Mouse (Mus musculus): ENCODE results near the gene C9orf72. TPM values are rescaled to one million over a fixed set of nuclear protein-coding genes. Genes with fewer than 3 reads are reported as not detected.

Gene C9orf72
- polyA plus RNA-seq, 1 experiment from 2014 or later = 50.4 TPM

DNA sequence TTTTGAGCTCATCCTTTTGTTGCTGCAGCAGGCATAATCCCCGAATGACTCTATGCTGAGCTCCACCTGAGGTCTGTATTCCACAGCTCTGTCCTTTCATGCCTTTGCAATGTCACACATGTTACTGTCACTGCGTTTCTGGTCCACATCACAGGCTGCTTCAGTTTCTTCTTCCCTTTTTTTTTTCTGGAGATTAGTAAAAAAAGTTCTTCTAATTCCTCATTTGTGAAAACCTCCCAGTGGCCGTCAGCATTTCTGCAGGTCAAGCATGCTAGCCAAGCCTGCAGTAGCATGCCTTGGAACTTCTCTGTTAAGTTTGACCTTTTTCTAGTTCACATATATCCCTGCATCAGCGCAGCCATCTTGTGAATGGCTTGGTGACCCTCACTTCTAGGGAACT is 4.1 kb downstream of the C9orf72 start:
- Histone ChIP-seq H3K4me3 (no peak overlapping the region), H3K4me2 (no peak overlapping the region), H3K36me3 (replicated peaks) (no peaks in the 10 kb centered on the region), H3K9me3 (no peaks in the 10 kb centered on the region), H3K4me1 (peaks cover 12% of the 10 kb centered on the region), H3K9ac (no peak overlapping the region), H3K27ac (no peak overlapping the region), H3K27me3 (replicated peaks) (no peaks in the 10 kb centered on the region)
- no peak for ATAC-seq (replicated peaks)
- WGBS = 28% methylated on average over 4 of the region's 4 CpGs

GRCm38 (mm10) chr4:35221131-35221530 is 4.8 kb downstream of the C9orf72 start:
- H3K4me2 ChIP-seq = no peak overlapping the region
- WGBS = 26% methylated on average over 2 of the region's 2 CpGs

DNA sequence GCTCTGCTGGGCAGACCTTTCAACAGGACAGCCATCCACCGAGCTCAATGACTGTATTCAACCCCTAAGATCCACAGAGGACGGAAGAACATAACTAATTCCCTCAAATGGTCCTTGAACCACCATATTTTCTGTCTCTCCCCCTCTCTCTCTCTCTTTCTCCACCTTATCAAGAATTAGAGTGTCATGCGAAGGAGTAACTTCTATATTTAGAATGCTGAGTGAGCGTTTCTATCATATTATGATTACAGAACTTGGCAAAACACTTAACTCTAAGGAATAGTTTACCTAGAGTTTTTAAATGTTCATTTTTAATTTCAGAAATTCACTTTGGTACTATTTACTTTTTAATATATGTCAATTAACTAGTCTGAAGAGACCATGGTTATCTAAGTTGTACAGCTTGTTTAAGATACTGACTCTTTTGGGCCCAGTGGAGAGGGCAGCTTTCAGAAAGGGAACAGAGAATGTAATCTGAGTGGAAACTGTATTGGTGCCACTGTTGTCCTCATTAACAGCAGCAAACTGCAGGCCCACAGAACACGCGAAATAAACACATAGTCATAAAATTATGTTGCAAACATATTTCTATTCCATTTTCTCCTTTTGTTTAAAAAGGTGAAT is 5.8 kb downstream of the C9orf72 start:
- Histone ChIP-seq H3K36me3 (replicated peaks) (peaks cover 11% of the 10 kb centered on the region; the same call in 1 of the 2 replicates), H3K4me3 (no peak overlapping the region), H3K9me3 (no peaks in the 10 kb centered on the region), H3K9ac (no peak overlapping the region), H3K27me3 (replicated peaks) (no peaks in the 10 kb centered on the region), H3K27ac (no peak overlapping the region), H3K4me1 (peaks cover 10% of the 10 kb centered on the region), H3K4me2 (no peak overlapping the region)
- 78% methylated on average over 6 of the region's 6 CpGs for WGBS
- ATAC-seq (replicated peaks) = no peak

More at GRCm38 (mm10) chr4:35221131-35221530, 4.8 kb downstream of the C9orf72 start:
- Histone ChIP-seq H3K27me3 (replicated peaks) (no peaks in the 10 kb centered on the region), H3K36me3 (replicated peaks) (peaks cover 2% of the 10 kb centered on the region; the same call in 1 of the 2 replicates), H3K9me3 (no peaks in the 10 kb centered on the region), H3K9ac (no peak overlapping the region), H3K4me1 (peaks cover 10% of the 10 kb centered on the region), H3K27ac (no peak overlapping the region), H3K4me3 (no peak overlapping the region)
- ATAC-seq (replicated peaks) = no peak

DNA sequence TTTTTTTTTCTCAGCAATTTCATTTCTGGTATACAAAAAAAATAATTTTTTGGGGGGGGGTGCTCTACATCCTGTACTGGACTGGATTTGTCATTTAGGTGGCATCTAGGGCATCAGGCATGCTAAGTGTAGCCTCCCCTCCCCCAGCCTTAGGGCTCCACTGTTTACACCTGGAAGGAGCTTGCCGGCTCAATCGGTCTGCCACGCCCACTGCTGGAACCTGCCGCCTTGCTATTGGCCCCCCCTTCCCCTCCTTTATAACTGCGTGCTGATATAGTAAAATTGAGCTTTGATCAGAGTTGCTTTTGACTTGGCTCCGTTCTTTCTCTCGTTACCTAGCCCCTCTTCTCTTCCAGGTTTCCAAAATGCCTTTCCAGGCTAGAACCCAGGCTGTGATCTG is 21.3 kb downstream of the C9orf72 start:
- H3K4me3 ChIP-seq = no peak overlapping the region
- H3K4me1 ChIP-seq = no peaks in the 10 kb centered on the region
- no peak for ATAC-seq (replicated peaks)
- no peaks in the 10 kb centered on the region for H3K9me3 ChIP-seq
- H3K4me2 ChIP-seq = no peak overlapping the region
- 76% methylated on average over 7 of the region's 7 CpGs for WGBS
- peaks cover 22% of the 10 kb centered on the region for H3K36me3 ChIP-seq (replicated peaks)
- H3K27ac ChIP-seq = no peak overlapping the region
- no peak overlapping the region for H3K9ac ChIP-seq
- no peaks in the 10 kb centered on the region for H3K27me3 ChIP-seq (replicated peaks)

DNA sequence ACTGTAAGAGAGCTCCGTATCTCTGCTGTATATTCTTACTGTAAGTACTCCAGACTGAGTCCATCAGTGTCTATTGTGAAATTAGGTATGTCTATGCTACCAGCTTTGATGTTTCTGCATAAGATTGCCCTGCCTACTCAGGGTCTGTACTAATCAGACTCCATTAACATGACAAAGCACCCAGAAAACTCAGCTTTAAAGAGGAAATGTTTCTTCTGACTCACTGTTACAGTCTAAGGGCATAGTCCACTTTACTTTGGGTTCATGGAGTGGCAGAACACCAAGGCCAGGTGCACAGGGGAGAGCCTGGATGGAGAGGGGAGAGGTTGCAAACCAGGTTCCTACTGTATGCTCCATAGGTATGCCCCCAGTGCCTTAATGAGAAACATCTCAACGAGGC is 22.3 kb downstream of the C9orf72 start:
- Histone ChIP-seq H3K9me3 (no peaks in the 10 kb centered on the region), H3K4me3 (no peak overlapping the region), H3K36me3 (replicated peaks) (peaks cover 22% of the 10 kb centered on the region), H3K27ac (no peak overlapping the region), H3K4me2 (no peak overlapping the region), H3K9ac (no peak overlapping the region), H3K27me3 (replicated peaks) (no peaks in the 10 kb centered on the region), H3K4me1 (no peaks in the 10 kb centered on the region)
- ATAC-seq (replicated peaks) = no peak
- 94% methylated on average over 2 of the region's 2 CpGs for WGBS

DNA sequence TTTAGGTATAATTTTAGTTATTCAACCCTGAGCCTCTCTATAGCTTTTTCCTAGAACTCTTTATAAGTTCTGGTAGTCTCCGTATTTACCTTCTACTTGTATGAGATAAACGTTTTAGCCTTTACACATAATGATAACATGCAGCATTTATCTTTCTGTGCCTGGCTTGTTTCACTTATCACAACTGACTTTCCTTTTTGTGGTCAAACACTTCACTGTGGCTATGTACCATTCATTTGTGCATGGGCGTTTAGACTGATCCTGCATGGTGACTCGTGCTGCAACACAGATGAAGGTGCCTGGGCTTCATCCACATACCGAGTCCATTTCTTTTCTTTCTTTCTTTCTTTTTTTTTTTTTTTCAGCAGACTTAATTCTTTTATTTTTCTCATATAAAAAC is 24.3 kb downstream of the C9orf72 start:
- no peak for ATAC-seq (replicated peaks)
- Histone ChIP-seq H3K4me3 (no peak overlapping the region), H3K27me3 (replicated peaks) (no peaks in the 10 kb centered on the region), H3K4me1 (no peaks in the 10 kb centered on the region), H3K4me2 (no peak overlapping the region), H3K36me3 (replicated peaks) (peaks cover 22% of the 10 kb centered on the region), H3K9me3 (no peaks in the 10 kb centered on the region), H3K9ac (no peak overlapping the region), H3K27ac (no peak overlapping the region)
- WGBS = 96% methylated on average over 5 of the region's 5 CpGs

DNA sequence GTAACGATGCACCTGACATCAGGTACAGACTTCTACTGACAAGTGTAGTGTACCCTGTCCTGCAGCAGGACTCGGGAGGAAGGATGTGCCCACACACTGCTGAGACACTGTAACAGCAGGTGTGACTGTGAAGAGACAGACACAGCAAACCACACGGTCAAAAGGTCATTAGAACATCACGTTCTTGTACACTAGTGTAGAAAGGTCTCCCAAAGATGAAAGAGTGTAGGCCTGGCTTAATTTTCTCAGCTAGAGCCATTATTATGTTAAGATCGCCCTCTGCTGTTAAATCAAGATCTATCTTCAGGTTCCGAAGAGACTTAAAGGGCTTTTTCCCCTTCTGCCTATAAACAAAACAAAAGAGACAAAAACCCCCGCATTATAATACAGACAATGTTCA is 33.2 kb downstream of the C9orf72 start:
- no peaks in the 10 kb centered on the region for H3K4me1 ChIP-seq
- H3K36me3 ChIP-seq (replicated peaks) = peaks cover 4% of the 10 kb centered on the region; the same call in 1 of the 2 replicates
- H3K4me2 ChIP-seq = no peak overlapping the region
- H3K27ac ChIP-seq = no peak overlapping the region
- H3K4me3 ChIP-seq = no peak overlapping the region
- H3K9me3 ChIP-seq = no peaks in the 10 kb centered on the region
- WGBS = 38% methylated on average over 7 of the region's 7 CpGs
- H3K27me3 ChIP-seq (replicated peaks) = no peaks in the 10 kb centered on the region
- no peak overlapping the region for H3K9ac ChIP-seq
- ATAC-seq (replicated peaks) = peak; percentile 56

GRCm38 (mm10) chr4:35189794-35190193 is 36.2 kb downstream of the C9orf72 start:
- H3K27ac ChIP-seq = no peak overlapping the region
- no peak overlapping the region for H3K4me2 ChIP-seq
- H3K27me3 ChIP-seq (replicated peaks) = no peaks in the 10 kb centered on the region
- no peaks in the 10 kb centered on the region; the same call in 1 of the 2 replicates for H3K36me3 ChIP-seq (replicated peaks)
- H3K4me1 ChIP-seq = no peaks in the 10 kb centered on the region
- ATAC-seq (replicated peaks) = no peak
- H3K4me3 ChIP-seq = no peak overlapping the region
- H3K9me3 ChIP-seq = no peaks in the 10 kb centered on the region
- WGBS = 70% methylated on average over 5 of the region's 5 CpGs
- no peak overlapping the region for H3K9ac ChIP-seq

GRCm38 (mm10) chr4:35187617-35188326 is 38.2 kb downstream of the C9orf72 start:
- Histone ChIP-seq H3K4me2 (no peak overlapping the region), H3K9ac (no peak overlapping the region), H3K27ac (no peak overlapping the region), H3K36me3 (replicated peaks) (no peaks in the 10 kb centered on the region; the same call in 1 of the 2 replicates), H3K27me3 (replicated peaks) (no peaks in the 10 kb centered on the region), H3K4me1 (no peaks in the 10 kb centered on the region), H3K9me3 (no peaks in the 10 kb centered on the region), H3K4me3 (no peak overlapping the region)
- 90% methylated on average over 8 of the region's 8 CpGs for WGBS
- no peak for ATAC-seq (replicated peaks)

DNA sequence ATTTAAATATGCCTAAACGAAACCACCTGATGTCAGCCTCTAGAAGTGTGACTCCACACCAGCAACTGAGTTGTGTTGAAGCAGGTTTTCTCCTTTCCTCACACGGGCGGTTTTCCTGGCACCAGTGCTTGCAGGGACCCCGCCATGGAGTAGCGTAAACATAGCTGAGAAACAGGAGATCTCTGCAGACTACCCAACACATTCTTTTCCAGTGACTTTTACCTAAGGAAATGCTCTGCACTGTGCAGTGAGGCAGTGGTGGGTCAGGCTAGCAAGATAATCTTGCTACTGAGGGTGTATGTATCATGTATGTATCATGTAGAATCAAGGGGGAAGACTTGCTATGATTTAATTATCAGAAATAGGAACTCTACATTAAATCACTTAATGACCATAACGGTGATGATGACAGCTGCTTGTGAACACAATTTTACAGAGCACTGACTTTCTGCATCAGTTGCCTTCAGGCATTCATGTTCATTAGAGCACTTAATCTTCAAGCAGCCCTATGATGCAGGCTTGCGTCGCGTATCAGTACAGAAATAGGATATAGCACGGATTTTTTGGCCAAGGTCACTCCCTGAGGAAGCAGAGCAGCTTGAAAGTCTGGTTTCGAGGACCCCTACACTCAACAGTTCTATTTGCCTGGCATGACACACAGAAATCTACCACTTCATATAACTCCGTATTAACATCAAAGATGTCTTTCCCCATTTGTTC is 47.9 kb downstream of the C9orf72 start:
- no peak overlapping the region for H3K9ac ChIP-seq

GRCm38 (mm10) chr4:35175566-35175965 is 50.4 kb downstream of the C9orf72 start:
- H3K9ac ChIP-seq = no peak overlapping the region
- H3K27me3 ChIP-seq (replicated peaks) = no peaks in the 10 kb centered on the region
- H3K4me1 ChIP-seq = no peaks in the 10 kb centered on the region
- H3K36me3 ChIP-seq (replicated peaks) = no peaks in the 10 kb centered on the region
- WGBS = 94% methylated on average over 2 of the region's 2 CpGs
- H3K9me3 ChIP-seq = no peaks in the 10 kb centered on the region
- no peak overlapping the region for H3K27ac ChIP-seq
- no peak overlapping the region for H3K4me2 ChIP-seq
- no peak overlapping the region for H3K4me3 ChIP-seq
- no peak for ATAC-seq (replicated peaks)

More for the DNA sequence above, 47.9 kb downstream of the C9orf72 start:
- no peak overlapping the region for H3K4me2 ChIP-seq
- no peak for ATAC-seq (replicated peaks)
- no peaks in the 10 kb centered on the region for H3K27me3 ChIP-seq (replicated peaks)
- no peak overlapping the region for H3K4me3 ChIP-seq
- no peaks in the 10 kb centered on the region for H3K9me3 ChIP-seq
- 66% methylated on average over 12 of the region's 12 CpGs for WGBS
- no peak overlapping the region for H3K27ac ChIP-seq
- H3K4me1 ChIP-seq = no peaks in the 10 kb centered on the region
- no peaks in the 10 kb centered on the region for H3K36me3 ChIP-seq (replicated peaks)

- H3K4me3 ChIP-seq = no peak overlapping the region
- ATAC-seq (replicated peaks) = no peak
- no peaks in the 10 kb centered on the region for H3K4me1 ChIP-seq
- H3K27me3 ChIP-seq (replicated peaks) = no peaks in the 10 kb centered on the region
- H3K27ac ChIP-seq = no peak overlapping the region
- no peaks in the 10 kb centered on the region for H3K36me3 ChIP-seq (replicated peaks)
- H3K4me2 ChIP-seq = no peak overlapping the region
- no peak overlapping the region for H3K9ac ChIP-seq
- 88% methylated on average over 1 of the region's 1 CpGs for WGBS
- H3K9me3 ChIP-seq = no peaks in the 10 kb centered on the region
Observed at GRCm38 (mm10) chr4:35173551-35173950, 52.4 kb downstream of the C9orf72 start.
